Mouse (Mus musculus): ENCODE data around the gene Pou4f1.

Pou4f1 gene

DNA sequence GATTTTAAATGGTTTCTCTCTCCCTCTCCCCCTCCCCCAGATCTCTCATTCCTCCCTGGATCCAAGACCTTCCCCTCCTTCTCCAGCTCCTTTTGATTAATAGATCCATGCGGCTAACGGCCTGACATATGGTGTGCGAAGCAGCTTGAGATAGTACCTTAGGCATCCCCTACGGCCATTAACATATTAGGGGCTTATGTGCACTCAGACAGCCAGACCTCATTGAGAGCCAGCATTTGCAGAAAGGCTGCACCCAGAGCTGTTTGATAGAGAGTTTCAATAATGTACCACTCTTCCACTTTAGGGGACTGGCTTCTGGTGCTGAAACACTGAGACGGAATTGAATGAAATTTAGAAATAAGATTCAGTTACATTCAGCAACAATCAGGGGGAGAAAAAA, 10.8 kb downstream of the Pou4f1 start:
- no peak for DNase-seq (ENCODE audit: low spot score in 2 of 2)

DNA sequence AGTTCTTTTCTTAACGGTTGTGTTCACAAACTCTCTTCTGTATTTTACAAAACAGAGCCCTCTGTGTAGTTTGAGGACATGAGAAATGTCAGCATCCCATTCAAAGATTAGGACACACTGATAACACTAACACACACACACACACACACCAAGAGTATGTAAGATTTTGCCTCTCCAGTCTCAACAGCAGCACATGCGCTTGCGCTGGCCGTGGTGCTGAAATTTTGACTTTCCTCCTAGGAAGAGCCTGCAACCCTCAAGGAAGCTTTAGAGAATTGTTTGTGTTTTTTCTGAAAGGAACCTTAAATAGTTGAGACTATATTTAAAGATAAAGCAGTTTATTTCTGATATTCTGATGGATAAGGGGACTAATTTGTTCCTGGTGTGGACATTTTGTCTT, 14.0 kb downstream of the Pou4f1 start:
- no peak for DNase-seq (ENCODE audit: low spot score in 2 of 2)

DNA sequence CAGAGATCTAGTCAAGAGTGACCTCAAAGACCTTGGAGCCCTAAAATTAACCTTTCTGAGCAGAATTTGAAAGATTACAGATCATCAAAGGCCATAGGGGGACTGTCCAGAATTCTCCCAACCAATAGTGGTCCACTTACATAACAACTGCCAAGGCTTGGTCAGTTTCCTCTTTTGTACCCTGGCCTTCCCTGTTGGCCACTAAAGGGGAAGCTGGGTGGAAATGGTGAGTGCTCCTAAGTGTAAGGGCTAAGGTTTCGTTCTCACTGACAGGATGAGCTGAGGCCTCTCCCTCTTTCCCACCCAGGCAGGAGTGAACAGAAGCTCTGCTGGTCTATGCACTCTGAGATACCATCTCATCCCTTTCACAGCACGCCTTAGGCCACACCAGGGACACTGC, 33.5 kb downstream of the Pou4f1 start:
- DNase-seq (ENCODE audit: low spot score in 2 of 2) = no peak

DNA sequence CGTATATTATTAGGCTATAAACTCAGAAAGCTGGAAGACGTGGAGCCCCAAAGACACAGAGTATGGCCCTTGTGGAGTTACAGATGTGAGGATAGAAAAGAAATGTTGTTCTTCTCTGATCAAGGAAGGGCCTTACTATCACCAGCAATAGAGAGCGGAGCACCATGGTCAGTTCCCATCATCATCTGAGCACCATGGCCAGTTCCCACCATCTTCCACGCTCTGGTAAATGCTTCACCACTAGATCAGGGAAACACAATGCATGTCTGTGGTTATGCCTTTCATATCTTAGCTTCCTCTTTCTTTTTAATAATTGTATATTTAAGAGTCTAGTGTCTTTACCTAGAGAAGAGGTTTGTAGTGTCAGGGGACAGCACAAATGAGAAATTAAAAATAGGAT, 37.0 kb downstream of the Pou4f1 start:
- no peak for DNase-seq (ENCODE audit: low spot score in 2 of 2)

DNA sequence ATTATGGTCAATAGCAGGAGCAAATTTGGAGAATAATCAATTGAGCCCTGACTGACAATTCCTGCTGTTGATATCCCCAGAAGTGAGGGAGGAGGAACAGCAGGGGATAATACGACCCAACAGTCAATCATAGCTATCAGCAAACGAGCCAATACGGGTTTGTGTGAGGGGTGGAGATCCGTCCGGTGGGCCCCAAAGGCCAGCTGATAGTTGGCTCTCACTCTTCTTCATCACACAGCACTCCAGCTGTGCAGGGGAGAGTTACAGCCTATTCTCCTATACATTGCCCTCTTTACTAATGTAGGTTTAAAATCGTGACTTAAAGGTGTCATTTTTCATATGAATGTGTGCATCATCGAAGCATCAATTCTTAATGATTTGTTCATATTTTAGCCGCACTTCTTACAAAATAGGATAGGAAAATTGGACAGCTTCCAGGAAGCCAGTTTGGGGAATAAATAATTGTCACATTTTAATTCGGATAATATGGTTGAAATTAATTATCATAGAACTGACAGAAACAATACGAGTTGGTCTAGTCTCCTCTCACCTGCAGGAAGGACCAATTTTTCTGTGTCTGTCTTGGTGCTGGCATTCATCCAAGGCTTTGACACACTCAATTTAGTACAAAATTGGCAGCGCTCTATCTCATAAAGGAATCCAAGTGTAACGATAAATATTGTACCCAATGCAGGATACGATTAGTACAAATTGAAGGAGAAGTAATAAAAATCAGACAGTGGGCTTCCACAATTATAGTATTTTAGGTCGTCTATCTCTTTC, 43.9 kb downstream of the Pou4f1 start:
- no peak for DNase-seq (ENCODE audit: low spot score in 2 of 2)

Data from spleen, postnatal 14 days (tissue).